Mouse (Mus musculus): Measurements from ENCODE around the gene Efna2.

Gene Efna2

DNA sequence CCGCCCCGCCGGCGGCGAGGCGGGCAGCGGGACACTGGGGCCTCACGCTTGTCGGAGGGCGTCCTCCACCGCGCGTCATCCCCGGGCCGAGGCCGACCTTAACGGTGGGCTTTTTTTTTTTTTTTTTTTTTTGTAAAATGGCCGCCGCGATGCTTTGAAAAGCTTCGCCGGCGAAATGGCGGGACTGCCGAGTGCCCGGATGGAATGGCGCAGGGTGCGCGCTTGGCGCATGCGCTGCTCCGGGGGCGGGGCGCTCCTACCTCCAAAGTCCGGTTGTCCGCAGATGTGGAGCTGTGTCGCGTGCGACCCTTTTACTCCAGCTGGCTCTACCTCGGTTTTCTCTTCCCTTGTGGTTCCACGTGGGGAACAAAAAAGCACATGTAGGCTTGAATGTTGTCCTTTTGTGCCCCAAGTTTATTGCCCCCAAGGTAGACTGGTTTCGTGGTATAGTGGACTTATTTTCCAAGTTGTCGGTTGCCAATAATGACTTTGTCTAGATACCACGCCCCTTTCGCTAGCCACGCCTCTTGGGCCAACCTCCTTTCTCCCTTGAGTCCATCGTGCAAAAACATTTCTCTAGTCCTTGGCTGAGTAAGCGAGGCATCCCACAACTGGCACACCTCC, 11.1 kb upstream of the Efna2 start:
- DNase-seq (ENCODE audit: low spot score), result peak; percentile 92

DNA sequence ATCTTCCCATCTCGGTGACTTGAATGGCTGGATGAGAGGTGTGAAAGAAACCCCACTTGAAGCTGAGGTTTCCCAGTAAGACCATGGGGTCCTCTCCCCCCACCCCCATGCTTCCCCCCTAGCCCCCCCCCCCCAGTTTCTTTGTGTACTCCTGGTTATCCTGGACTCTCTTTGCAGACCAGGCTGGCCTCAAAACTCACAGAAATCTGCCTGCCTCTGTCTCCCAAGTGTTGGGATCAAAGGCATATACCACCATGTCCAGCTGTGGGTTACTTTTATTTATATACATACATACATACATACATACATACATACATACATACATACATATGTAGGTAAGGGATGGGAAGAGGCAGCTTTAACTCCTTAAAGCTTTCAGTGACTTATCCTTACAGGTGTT, 10.2 kb upstream of the Efna2 start:
- DNase-seq (ENCODE audit: low spot score), result no peak

DNA sequence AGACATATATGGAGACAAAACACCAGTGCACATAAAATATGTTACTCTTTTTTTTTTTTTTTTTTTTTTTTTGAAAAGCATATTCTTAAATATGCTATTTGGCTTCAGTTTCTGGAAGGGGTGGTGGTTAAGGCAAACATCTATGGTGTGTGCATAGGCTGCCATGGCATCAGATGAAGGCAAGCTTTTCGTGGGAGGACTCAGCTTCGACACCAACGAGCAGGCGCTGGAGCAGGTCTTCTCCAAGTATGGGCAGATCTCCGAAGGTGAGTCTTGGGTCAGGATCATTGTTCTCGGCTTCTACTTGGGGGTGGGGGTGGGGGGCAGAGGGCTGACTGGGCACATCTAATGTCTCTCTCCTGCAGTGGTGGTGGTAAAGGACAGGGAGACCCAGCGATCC, 9.6 kb upstream of the Efna2 start:
- no peak for DNase-seq (ENCODE audit: low spot score)

DNA sequence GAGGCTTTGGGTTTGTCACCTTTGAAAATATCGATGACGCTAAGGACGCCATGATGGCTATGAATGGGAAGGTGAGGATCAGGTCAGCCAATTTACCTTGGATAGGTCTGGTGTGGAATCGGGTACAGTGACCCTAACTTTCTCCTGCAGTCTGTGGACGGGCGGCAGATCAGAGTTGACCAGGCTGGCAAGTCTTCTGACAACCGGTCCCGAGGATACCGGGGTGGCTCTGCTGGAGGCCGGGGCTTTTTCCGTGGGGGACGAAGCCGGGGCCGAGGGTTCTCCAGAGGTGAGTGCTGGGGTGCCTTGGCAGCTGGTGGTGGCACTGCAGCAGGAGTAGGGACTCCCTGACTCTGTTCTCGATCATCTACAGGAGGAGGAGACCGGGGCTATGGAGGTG, 9.2 kb upstream of the Efna2 start:
- no peak for DNase-seq (ENCODE audit: low spot score)

DNA sequence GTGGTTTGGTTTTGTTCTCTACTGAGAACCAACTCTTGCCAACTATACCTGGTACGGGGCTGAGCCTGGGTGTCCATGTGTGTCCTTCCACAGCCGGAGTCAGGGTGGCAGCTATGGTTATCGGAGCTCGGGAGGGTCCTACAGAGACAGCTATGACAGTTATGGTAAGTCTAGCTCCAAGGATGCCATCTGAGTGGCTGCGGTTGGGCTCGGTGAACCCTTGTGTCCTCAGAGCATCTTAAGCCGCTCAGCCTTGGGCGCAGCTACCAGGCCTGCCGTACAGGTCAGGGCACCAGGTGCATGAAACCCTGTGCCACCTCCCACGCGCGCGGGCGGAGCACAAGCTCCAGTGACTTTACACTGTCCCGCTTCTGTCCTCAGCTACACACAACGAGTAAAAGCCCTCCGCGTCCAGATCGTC, 8.7 kb upstream of the Efna2 start:
- DNase-seq (ENCODE audit: low spot score), result no peak

DNA sequence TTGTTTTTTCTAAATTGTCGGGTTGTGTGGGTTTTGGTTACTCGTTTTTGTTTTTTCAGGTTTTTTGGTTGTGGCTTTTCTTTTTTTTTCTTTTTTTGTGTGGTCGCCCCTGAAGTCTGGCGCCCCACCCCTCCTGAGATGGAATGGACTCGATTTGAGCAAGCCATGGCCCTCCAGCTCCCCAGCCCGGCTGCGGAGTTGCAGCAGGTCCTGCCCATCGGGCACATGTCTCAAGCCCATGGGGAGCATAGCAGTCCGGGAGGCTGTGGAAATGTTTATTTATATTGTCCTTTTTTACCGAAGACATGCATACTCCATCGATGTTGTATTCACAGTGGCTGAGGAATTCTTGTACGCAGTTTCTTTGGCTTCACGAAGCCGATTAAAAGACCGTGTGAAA, 8.0 kb upstream of the Efna2 start:
- DNase-seq (ENCODE audit: low spot score), result no peak

DNA sequence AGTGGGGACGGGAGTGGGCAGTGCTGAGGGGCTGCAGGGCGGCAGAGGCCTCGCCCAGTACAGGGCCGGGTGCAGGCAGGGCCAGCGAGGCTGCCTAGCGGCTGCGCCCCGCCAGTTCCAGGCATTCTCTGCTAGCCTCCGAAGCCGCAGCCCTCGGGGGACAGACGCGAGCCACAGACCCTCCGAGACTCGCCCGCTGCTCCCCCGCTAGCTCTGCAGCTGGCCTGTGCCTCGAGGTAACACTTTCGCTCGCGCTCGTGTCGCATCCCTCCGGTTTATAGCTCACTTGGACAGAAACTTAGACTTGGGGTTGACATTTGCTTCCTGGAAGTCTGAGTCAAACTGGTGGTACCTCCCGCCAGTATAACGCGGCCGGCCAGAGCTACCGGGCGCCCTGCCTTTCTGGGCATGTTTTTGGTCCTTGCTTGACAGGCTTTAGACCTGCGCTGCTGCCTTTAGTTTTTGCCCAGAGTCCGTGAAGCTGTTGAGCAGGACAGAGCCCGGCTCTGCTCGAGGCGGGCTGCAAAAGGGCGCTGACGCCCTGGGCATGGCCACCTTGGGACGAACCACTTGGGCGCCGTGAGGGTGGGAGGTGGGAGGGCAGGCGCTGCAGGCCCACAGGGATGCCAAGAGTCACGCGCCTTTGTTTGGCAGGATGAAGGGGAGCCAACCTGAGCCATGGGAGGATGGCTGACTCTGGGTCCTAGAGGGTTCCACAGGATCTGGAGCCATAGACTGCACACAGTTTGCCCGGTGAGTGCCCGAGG, 7.3 kb upstream of the Efna2 start:
- no peak for DNase-seq (ENCODE audit: low spot score)

DNA sequence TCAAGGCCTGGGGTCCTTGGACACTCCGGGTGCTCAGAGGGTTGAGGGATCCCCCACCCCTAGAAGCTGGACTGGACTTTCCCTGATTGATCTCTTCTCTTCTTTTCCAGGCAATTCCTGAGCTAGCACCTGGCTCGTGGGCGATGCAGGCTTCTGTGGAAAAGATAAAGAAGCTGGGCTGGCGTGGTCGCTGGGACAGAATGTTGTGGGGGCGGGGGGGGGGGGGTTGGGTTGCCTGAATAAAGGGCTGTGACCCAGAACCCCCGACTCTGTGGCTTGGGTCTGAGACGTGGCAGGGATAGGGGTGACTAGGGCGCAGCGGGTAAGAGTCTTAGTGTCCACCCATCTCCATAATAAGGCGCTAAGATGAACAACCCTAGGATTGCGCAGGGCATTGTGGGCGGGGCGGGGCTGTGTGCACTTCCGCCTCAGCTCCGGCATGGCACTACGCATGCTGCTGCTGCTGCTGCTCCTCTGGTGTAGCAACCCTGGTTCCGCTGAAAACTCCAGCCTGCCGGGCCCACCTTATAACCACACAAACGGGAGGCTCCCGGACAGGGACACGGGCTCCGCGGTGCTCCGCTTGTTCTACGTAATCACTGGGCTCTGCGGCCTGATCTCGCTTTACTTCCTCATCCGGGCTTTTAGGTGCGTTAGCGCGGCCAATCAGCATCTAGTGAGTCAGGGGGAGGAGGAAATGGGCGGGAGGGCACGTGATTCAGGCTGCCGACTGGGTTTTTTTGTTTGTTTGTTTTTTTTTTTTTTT, 6.6 kb upstream of the Efna2 start, which contains the start of gene 1600002K03Rik:
TSS of gene 1600002K03Rik (plus strand) at position 418 of the 766 bp plus-strand sequence.
- DNase-seq (ENCODE audit: low spot score), result peak; percentile 88

DNA sequence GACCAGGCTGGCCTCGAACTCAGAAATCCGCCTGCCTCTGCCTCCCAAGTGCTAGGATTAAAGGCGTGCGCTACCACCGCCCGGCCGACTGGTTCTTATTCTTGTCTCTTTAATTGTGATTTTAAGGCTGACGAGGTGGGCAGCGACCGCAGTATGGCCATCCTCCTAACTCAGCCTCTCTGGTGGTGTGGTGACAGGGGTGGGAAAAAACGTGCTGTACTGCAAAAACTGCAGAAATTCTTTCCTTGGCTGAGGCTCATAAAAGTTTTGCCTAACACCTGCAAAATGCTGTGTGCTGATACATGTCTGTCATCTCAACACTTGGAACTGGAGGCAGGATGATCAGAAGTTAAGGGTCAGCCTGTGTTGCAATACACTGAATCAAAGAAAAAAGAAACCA, 5.9 kb upstream of the Efna2 start:
- DNase-seq (ENCODE audit: low spot score), result no peak

DNA sequence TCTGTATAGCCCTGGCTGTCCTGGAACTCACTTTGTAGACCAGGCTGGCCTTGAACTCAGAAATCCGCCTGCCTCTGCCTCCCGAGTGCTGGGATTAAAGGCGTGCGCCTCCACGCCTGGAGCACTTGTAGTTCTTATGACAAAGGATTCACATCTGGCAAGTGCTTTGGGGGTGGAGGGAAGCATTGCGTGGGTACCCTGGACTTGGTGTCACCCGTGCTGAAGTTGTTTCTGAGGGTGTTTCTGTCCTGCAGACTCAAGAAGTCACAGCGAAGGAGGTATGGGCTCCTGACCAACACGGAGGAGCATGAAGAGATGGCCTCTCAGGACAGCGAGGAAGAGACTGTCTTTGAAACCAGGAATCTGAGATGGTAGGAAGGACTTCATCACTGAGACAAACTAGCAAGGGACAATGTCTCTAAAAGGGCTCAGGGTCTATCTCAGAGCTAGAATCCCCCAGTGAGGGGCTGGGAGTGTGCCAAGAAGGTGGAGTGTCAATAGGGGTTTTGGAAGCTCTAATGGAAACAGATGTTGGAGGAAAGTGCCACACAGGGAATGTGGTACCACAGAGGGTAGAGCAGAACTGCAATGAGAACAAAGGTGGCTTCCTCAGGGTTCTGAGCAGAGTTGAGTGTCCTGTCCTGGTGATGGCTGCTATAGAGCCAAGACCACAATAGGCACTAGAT, 5.2 kb upstream of the Efna2 start:
- no peak for DNase-seq (ENCODE audit: low spot score)

DNA sequence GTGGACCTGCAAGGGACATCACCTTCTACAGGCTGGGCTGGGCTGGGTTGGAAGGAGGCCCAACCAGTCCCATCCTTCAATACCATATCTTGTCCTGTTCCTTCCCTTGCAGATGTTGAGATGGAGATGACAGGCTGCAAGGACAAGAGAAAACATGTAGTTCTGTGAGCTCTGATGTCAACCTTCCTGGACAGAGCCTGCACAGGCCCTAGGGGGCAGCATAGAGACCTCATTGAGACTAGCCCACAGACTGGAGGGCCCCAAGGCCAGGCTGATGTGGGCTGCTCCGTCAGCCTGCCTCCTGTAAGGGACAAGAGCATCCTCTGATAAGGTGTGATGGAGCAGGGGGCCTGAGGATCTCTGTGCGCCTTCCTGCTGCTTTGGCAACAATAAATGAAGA, 4.6 kb upstream of the Efna2 start:
- no peak for DNase-seq (ENCODE audit: low spot score)

DNA sequence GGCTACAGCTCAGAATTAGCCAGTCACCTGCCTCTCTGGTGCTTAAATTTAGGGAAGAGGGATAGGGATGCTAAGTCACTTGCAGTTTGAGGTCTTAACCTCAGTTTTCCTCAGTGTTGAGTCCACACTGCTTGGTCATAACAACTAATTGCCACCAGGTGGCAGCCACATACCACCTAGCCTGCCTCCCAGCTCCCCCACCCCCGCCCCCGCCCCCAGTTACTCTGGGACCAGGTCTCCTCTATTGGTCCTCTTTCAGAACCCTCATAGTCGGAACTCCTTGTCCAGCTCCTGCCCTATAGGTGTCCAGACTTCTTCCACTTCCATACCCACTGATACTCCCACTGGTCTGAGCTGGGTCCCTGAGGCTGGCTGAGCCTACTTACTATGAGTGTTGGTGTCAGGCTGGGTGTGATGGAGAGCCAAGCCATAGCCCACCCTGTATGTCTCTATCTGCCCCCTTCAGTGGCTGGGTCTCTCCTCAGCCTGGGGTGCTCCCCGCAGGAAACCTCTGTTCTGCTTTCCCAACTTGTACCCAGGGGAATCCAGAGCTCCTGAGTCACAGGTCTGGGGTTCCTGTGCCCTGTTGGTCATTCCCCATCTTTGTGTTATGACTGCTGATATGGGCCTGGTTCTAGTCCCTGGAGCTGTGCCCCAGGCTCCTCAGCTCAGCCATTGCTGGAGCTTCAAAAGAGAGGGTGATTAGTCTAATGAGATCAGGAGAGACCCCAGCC, 3.6 kb upstream of the Efna2 start:
- no peak for DNase-seq (ENCODE audit: low spot score)

DNA sequence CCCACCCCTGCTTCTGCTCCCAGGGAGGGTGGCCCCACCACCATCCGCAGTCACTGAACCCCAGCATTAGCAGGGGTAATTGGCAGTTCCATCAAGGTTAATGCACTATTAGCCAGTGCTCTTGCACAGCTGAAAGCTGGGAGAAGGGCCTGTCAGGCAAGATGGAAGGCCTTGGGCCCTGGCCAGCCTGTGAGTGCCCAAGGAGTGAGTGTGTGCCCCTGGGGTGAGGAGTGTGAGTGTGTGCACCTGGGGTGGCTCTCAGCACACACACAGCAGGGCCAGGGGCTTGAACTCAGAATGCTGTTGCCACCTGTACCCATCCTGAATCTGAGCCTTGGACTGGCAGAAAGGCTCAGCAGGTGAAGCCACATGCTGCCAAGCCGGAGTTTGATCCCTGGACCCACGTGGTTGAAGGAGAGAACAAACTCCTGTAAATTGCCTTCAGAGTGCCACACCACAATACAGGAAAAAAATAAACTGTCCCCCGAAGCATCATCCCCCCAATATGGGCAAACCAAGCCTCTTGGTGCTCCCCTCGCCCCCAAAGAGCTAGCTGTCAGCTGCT, 2.9 kb upstream of the Efna2 start:
- no peak for DNase-seq (ENCODE audit: low spot score)

DNA sequence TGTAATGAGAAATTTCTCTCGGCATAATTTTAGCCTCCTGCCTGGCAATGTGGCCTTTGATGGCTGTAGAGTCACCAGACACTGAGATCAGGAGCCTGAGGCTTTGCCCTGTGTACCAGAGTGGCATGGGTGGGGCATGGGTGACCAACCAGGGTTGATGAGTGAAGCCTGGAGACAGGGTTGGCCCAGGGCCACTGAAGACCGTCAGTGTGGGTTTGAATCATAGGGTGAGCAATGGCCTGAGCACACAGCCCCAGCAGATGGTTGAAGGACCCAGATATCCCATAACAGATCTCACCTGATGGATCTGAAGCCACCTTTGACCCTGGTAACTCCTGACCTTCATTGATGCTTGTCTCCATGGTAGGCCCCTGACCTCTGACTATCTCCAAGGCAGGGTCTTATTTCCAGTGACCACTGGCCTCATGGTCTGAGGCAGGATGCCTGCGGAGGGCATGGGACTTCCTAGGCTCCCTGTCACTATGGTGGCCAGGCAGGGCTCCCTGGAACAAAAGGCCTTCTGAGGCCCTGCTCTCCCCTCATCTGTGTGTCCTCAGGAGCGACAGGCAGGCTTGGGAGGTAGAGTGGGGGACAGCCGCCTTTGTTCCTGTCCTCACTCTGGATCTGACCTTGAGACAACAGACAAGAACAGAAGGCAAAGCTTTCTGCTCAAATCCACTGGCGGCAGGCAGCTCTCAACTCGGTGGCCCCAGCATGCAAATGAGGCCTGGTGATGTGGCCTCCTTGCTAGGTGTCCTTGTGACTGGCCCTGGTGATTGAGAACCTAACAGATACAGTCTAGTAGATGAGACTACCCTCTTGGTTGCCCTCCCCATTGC, 1.6 kb upstream of the Efna2 start:
- DNase-seq (ENCODE audit: low spot score), result no peak

DNA sequence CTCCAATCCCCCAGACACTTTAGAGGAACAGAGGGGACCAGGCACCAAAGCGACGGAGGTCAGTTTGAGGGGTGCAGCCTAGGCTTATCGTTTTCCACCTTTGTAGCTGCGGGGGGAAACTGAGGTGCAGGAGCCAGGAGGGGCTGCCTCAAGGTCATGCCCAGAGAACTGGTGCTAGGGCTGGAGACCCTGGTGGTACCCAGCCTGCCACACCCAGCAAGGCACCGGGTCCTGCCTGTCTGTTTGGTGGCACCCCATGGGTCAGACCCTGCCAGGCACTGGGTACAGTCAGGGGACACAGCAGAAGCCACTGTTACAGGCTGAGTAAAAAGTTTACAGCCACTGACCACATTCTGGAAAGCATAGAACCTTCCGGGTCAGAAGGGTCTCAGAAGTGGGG, 1.0 kb downstream of the Efna2 start:
- no peak for DNase-seq (ENCODE audit: low spot score)

DNA sequence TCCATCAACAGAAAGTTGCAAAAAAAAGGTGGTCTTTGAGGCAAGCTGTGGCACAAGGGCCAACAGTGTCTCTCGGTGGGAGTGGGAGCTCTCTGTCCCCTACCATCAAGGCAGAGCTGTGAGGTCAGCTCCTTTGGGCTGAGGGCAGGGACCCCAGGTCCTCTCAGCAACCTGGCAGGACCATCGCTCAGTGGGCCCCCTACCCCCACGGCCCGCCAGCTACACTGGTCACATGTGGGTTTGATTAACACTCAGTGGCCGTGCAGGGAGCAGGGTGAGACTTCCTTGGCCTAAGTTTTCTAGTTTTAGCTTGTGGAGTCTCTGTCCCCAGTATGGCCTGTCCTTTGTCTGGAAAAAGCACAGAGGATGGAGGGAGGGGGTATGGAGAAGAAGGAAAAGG, 1.5 kb downstream of the Efna2 start:
- no peak for DNase-seq (ENCODE audit: low spot score)

DNA sequence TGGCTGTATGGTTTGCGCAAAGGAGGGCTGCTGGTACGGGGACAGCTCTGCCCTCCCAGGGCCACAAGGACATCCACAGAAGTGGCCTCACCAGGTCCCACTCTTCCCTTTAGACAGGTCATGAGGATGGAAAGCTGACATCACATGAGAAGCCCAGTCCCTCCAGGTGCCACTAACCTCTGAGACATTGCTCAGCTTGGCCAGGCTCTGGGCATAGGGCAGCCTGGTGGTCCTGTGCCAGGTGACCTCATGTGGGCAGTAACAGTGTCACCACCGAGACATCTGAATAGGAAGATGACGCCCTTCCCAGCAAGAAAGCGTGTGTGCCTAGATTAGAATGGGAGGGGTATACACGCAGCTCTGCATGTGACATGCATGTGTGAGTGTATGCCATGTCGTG, 3.3 kb downstream of the Efna2 start:
- no peak for DNase-seq (ENCODE audit: low spot score)

DNA sequence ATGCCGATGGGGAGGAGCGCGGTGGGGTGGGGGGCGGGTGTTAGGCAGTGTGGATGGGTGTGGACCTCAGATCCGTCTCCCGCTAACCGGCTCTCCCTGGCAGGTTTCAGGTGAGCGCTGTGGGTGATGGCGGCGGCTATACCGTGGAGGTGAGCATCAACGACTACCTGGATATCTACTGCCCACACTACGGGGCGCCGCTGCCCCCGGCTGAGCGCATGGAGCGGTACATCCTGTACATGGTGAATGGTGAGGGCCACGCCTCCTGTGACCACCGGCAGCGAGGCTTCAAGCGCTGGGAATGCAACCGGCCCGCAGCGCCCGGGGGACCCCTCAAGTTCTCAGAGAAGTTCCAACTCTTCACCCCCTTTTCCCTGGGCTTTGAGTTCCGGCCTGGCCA, 7.4 kb downstream of the Efna2 start:
- DNase-seq (ENCODE audit: low spot score), result no peak

DNA sequence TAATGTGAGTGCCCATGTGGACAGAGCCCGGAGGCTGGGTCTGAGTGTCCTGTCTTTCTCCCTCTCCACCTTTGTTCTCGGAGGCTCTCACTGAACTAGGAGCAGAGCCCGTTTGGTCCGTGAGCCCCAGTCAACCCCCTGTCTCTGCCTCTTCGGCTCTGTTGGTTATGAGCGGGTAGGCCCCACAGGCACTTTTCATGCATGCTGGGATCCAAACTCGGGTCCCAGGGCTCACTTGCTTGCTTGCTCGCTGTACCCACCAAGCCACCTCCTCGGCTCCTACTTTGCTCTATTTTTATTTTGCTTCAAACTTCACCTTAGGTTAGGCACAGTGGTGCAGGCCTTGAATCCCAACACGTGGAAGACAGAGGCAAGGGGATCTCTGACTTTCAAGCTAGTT, 8.5 kb downstream of the Efna2 start:
- DNase-seq (ENCODE audit: low spot score), result no peak

DNA sequence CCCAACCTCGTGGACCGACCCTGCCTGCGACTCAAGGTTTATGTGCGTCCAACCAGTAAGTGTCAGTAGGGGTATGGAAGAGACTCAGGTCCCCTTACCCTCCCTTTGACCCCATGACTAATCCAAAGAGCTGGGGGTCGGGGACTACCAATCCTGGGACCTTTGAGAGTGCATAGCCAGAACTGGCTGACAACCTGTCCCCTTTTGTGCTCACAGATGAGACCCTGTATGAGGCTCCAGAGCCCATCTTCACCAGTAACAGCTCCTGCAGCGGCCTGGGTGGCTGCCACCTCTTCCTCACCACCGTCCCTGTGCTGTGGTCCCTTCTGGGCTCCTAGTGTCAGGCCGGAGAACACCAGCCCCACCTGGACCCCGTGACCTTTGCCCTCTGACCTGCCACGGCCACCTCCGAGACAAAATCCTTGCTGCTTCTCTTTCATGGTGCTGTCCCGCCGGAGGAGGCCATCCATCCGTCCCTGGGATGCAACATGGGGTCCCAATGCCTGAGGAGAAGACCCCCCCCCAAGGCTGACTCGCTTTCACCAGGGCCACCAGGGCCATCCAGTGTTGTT, 9.3 kb downstream of the Efna2 start:
- DNase-seq (ENCODE audit: low spot score), result no peak
